Mouse (Mus musculus) MN1 (cell line): Measurements from ENCODE around the gene Sh3pxd2a.

Experiments
- DNase-seq: peaks from one replicate; pipeline ENCODE4 v3.0.0-alpha.2; 2016; ENCODE audit warnings: low spot score

The Sh3pxd2a gene

GRCm38 (mm10) chr19:47309824-47310223 lies 154.4 kb downstream of the Sh3pxd2a start:
- no peak for DNase-seq

- DNase-seq, result no peak
Measured at GRCm38 (mm10) chr19:47306917-47307315, 157.3 kb downstream of the Sh3pxd2a start.

DNA sequence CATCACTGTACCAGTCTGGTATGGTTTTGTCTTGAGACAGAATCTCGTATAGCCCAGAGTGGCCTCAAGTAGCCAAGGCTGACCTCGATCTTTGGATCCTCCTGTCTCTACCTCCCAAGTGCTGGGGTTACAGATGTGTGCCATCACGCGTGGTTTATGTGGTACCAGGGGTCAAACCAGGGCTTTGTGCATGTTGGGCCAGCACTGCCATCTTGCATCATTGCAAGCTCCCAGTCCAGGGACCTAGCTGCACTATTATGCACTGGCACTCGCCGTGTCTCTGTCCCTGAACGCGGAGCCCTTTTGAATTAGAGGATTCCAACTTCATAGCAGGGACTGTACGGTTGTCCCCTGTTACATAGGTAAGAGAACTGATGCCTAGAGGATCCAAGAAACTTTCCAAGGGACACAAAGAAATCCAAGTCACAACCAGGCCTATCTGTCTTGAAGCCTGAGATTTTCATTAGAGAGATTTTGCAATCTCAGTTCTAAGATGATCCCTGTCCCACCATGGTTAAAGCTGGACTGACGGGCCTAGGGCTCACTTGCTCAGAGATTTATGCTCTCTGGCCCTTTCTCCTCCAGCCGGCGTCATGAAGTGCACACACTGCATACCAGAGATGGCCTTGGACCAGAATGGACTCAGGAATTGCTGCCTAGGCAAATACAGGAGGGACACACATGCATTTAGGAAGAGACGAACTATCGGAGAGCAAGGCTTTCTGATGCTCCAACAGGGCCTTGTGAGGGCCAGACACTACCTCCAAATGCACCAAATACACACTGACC lies 157.9 kb downstream of the Sh3pxd2a start:
- DNase-seq, result no peak

- DNase-seq, result no peak
Measured at GRCm38 (mm10) chr19:47305401-47305800, 158.8 kb downstream of the Sh3pxd2a start.

DNA sequence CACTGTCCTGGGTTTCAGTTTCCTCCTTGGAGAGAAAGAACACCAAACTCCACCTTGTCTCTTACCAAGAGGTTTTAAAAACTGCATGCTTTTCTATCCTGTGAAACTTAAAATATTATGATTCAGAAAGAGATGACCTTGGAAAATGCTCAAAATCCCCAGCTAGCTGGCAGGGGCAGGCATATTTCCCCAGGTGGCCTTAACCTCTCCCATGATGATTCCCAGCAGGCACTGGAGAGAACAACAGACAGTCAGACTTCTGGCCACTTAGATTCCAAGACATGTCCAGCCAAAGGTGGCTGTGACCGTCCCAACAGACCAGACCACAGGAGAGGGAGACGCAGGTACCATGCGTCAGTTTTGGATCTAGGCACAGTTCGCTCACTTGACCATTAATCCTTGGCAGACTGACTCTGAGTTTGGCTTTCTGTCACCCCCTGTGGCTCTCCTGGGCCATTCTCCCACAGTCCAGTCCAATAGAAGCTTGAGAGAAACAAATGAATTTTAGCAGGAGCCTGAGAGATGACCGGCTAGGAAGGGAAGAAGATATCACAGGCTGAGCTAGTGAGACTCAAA lies 159.9 kb downstream of the Sh3pxd2a start:
- no peak for DNase-seq

DNA sequence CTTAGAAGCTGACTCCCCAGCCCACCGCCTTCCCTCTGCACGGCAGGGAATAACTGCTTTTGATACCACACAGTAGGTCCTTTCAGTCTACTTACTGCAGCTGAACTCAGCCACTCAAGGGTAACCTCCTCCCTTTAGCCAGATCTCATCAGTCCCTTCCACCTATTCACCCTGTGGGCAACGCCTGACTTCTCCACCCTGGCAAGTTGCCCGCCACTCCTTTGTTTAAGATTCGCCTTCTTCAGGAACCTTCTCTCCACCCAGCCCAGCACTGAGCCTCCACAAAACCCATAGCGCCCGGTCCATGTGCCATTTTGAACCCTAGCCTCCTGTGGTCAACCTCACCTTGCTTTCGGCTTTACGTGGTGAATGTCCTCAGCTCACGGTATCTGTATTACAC lies 161.1 kb downstream of the Sh3pxd2a start:
- DNase-seq, result no peak

- DNase-seq, result no peak
Measured at GRCm38 (mm10) chr19:47302191-47302852, 161.9 kb downstream of the Sh3pxd2a start.

GRCm38 (mm10) chr19:47301303-47302190 lies 162.7 kb downstream of the Sh3pxd2a start:
- DNase-seq, result no peak

- DNase-seq, result no peak
Measured at GRCm38 (mm10) chr19:47298100-47298499, 166.1 kb downstream of the Sh3pxd2a start.

DNA sequence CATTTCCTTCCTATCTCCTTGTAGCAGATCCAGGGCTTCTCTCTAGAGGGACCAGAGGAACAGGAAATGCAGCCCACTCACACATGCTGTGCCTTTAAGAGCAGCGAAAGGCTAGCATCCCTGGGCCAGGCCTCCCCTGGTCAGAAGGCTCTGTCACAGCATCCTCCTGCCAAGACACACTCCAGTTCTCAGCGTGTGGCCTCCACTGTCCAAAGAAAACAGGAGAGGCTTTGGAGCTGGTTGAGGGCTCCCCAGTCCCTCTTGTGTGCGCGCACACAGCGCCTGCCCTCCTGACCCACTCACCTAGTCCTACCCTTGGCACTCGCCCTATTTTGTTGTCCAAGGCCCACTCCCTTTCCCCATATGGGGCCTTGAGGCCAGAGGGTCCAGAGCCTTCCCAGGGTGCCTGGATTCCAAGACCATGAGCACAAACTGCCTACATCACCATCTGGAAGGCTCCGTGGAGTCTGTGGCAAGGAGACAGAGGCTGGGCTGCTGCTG lies 171.7 kb downstream of the Sh3pxd2a start:
- peak; percentile 56 for DNase-seq

- peak; percentile 74 for DNase-seq
Measured at GRCm38 (mm10) chr19:47291307-47292080, 172.7 kb downstream of the Sh3pxd2a start.

DNA sequence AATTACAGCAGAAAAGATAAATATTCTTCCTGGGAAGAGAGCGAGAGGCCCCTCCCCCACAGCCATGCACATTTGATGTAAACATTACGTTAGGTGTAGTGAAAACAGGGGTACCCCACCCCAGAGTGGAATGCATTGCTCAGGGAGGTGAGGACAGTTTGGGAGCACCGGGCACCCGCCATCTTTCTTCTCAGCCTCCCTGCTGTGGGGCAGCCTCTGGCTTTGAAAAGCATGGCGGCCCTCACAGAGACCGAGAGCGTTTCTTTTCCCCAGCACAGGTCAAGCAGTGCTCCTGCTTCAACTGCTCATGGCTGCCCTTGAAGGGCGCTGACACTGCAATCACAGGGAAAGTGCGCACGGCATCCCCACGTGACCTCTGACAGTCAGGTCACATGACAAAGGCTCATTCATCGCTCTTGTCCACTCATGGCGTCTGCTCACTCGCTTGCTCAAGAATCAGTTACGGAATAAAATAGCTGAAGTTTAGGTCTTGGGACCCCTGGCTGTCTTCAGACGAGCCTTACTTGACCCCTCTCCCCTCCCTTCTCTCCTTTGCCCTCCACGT lies 177.2 kb downstream of the Sh3pxd2a start:
- DNase-seq, result no peak

DNA sequence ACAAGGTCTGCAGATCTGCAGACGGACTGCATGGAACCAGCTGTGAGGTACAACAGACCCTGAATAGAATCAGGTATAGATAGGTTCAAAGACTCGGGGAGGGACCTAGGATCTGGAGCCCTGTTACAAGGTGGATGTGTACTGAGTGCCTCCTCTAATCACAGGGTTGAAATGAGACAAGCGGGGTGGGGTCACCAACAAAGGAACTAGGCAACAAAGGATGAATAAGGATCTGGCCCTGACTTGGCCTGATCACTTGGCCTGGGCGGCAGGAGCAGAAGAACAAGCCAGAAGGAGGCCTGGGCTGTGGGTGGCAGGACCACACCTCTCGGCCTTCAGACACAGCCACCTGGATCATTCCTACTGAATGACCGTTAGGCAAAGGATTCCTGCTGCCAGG lies 178.6 kb downstream of the Sh3pxd2a start:
- DNase-seq, result no peak

DNA sequence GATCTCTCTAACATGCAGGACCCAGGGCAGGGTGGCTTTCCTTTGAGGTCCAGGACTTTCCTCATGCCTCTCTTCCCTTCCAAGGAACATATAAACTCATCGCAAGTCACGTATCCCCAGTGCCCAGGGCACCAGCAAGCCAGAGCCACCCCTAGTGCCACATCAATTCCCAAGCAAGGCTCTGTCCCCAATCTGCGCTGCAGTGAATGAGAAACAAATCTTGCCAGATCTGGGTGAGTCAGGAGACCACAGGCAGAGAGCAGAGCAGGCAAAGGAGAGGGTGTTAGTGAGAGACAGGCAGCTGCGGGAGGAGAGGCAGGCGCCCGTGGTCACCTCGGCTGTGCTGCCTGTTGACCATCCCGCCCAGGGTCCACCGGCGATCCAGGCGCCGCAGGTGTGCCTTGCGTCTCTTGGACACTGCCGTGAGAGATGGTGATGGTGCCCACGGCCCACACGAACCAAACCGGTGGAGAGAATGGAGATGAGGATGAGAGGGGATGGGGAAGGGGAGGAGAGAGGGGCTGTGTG lies 181.4 kb downstream of the Sh3pxd2a start:
- DNase-seq, result peak; percentile 47

- DNase-seq, result peak; percentile 41
Measured at GRCm38 (mm10) chr19:47282050-47282454, 182.1 kb downstream of the Sh3pxd2a start.

DNA sequence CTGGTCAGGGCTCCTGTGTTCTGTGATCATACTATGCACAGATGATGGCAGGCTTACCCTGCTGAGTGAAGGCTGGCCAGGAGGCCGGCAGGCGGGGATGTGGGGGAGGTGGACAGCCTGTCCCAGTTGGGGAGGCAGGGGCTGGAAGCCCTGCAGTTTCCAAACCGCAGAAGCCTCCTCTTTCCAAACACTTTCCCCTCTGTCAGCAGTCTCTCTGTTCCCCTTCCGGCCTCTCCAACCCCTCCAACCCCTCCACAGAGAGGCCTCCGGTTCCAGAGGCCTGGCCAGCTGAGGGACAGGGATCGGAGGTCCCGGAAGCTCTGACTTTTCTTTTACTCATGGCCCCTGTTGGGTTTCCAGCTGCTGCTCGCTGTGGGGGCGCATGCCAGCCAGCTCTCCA lies 183.3 kb downstream of the Sh3pxd2a start:
- DNase-seq, result no peak

- DNase-seq, result peak; percentile 51
Measured at GRCm38 (mm10) chr19:47279788-47280532, 184.2 kb downstream of the Sh3pxd2a start.

DNA sequence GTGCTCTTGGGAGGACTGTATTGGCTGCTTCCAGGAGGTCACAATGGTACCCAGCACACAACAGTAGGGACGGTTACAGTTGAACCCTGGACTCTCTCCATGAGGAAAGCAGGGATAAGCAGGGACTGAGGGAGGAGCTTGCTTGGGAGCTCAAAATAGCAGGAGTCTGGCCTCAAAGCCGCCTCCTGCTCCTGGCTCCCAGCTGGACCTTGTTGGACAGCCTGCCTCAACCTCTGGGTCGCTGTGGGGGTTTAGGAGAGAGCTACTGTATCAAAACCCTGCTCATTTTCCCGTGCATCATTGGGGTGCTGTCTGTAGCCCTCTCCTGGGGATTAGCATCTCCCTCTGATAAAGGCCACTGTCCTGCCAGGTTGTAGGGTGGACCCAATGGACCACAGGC lies 184.8 kb downstream of the Sh3pxd2a start:
- no peak for DNase-seq

DNA sequence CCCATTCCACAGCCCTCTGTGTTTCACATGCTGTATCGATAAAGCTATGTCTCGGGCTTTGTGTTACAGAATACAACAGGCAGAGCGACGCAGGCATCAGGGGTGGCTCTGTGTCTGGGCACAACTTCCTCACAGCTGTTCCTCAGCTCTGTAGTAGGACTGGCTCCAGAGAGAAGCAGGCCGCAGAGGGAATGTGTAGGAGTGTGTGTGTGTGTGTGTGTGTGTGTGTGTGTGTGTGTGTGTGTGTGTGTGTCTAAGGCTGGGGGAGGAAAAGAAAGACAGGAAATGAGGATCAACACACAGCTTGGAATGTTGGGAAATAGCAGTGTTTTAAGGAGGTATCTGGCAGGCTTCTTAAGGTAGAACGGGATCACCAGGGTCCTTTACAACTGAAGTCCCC lies 187.5 kb downstream of the Sh3pxd2a start:
- no peak for DNase-seq

- DNase-seq, result no peak
Measured at GRCm38 (mm10) chr19:47270520-47270919, 193.7 kb downstream of the Sh3pxd2a start.
